Mouse (Mus musculus) intestine, postnatal 0 days (tissue): Measurements from ENCODE around the gene Desi1. TPM values are rescaled to one million over a fixed set of nuclear protein-coding genes. Genes with fewer than 3 reads are reported as not detected.
A peak's percentile ranks its signal among the peaks of the same experiment; 100 is the strongest.

Experiments used
- ATAC-seq: fragments of 200-750 bp; cut with Nextera tagmentation; 2 replicates; pipeline ENCODE4 v1.8.0; 2017; ENCODE audit warnings: mild to moderate bottlenecking, moderate TSS enrichment, moderate library complexity
- H3K27ac ChIP-seq: fragments of 300-500 bp; sonication (generic); 2 replicates; pipeline ENCODE4 v1.5.1; 2014; ENCODE audit warnings: mild to moderate bottlenecking, low read depth, low read length, moderate library complexity
- H3K27me3 ChIP-seq: fragments of 300-500 bp; sonication (generic); replicated peaks from 2 replicates; pipeline ENCODE4 v1.6.1; 2014; ENCODE audit warnings: low read length, mixed read lengths; ENCODE audit not compliant: control insufficient read depth, insufficient read depth
- H3K36me3 ChIP-seq: fragments of 300-500 bp; sonication (generic); 2 replicates; pipeline ENCODE4 v1.6.1; 2014; ENCODE audit warnings: mild to moderate bottlenecking, moderate library complexity; ENCODE audit not compliant: control insufficient read depth, insufficient read depth
- H3K4me1 ChIP-seq: fragments of 300-500 bp; sonication (generic); replicated peaks from 2 replicates; pipeline ENCODE4 v1.6.1; 2014; ENCODE audit warnings: antibody characterized with exemption, low read length, mixed read lengths; ENCODE audit not compliant: control insufficient read depth, insufficient read depth
- H3K4me2 ChIP-seq: fragments of 300-500 bp; sonication (generic); replicated peaks from 2 replicates; pipeline ENCODE4 v1.6.1; 2014; ENCODE audit warnings: low read depth, mild to moderate bottlenecking, moderate library complexity
- H3K4me3 ChIP-seq: fragments of 300-500 bp; sonication (generic); 2 replicates; pipeline ENCODE4 v1.5.1; 2014; ENCODE audit warnings: low read depth, low read length
- H3K9ac ChIP-seq: fragments of 300-500 bp; sonication (generic); 2 replicates; pipeline ENCODE4 v1.6.1; 2014; ENCODE audit warnings: mild to moderate bottlenecking, low read depth, low read length
- H3K9me3 ChIP-seq: fragments of 300-500 bp; sonication (generic); 2 replicates; pipeline ENCODE4 v1.6.1; 2016; ENCODE audit warnings: mixed run types; ENCODE audit not compliant: control insufficient read depth
- CTCF ChIP-seq: sonication (generic); IDR thresholded peaks from 2 replicates; pipeline ENCODE4 v1.5.1; 2016; ENCODE audit warnings: low read depth, mild to moderate bottlenecking, control low read depth, antibody characterized with exemption, moderate library complexity
- WGBS: fragments of 180-500 bp; shearing (Covaris S2); extraction: QIAGEN DNeasy Blood & Tissue Kit; methylation state at CpG from one replicate; pipeline ENCODE4 v1.1.7; 2014; 5-methylcytosine and 5-hydroxymethylcytosine counted together
- polyA plus RNA-seq: library from polyadenylated mRNA; unstranded; fragments of >200 nt; fragmentation: Nextera tagmentation; extraction: Ambion mirVana; gene quantifications from 2 replicates; pipeline ENCODE4 v1.2.1, GENCODE M21; 2015

The Desi1 gene
- polyA plus RNA-seq, 1 experiment from 2014 or later = 10.0 TPM

GRCm38 (mm10) chr15:81954716-81955115 lies 78.9 kb downstream of the Desi1 start:
- no peak for ATAC-seq
- H3K27me3 ChIP-seq = no peaks in the 10 kb centered on the region
- no peak overlapping the region for H3K4me2 ChIP-seq
- WGBS = 95% methylated on average over 6 of the region's 6 CpGs
- no peaks in the 10 kb centered on the region for H3K4me1 ChIP-seq
- peaks cover 12% of the 10 kb centered on the region; the same call in 1 of the 2 replicates for H3K36me3 ChIP-seq
- no peaks in the 10 kb centered on the region for H3K9me3 ChIP-seq
- H3K27ac ChIP-seq = no peak overlapping the region
- no peak for TF ChIP-seq CTCF
- H3K9ac ChIP-seq = no peak overlapping the region
- no peak overlapping the region for H3K4me3 ChIP-seq

DNA sequence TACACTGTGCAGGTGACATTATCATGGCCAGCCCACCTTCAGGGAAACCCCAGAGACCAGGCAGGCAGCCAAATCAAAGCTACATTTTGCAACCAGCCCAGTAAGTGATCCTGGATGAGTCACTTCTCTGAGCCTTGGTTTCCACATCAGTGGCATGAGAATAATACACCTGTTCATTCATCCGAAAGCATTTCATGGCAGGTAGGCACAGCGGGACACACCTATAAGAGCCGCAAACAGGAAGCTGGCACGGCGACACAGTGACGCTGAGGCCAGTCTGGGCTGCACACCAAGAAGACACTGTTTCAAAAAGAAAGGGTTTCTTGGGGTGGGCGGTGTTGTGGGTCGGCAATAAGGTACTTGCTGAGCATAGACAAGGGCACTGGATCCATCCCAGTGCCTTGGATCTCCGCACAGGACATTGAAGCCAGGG lies 79.5 kb downstream of the Desi1 start:
- H3K9ac ChIP-seq = no peak overlapping the region
- no peaks in the 10 kb centered on the region for H3K9me3 ChIP-seq
- no peak for TF ChIP-seq CTCF
- no peak overlapping the region for H3K4me2 ChIP-seq
- H3K36me3 ChIP-seq = peaks cover 12% of the 10 kb centered on the region; the same call in 1 of the 2 replicates
- ATAC-seq = no peak
- H3K27ac ChIP-seq = no peak overlapping the region
- no peaks in the 10 kb centered on the region for H3K4me1 ChIP-seq
- WGBS = 96% methylated on average over 9 of the region's 9 CpGs
- H3K27me3 ChIP-seq = no peaks in the 10 kb centered on the region
- no peak overlapping the region for H3K4me3 ChIP-seq

GRCm38 (mm10) chr15:81952310-81952709 lies 81.4 kb downstream of the Desi1 start:
- H3K27me3 ChIP-seq = no peaks in the 10 kb centered on the region
- H3K27ac ChIP-seq = no peak overlapping the region
- H3K36me3 ChIP-seq = peaks cover 12% of the 10 kb centered on the region; the same call in 1 of the 2 replicates
- no peak for TF ChIP-seq CTCF
- no peak overlapping the region for H3K4me2 ChIP-seq
- no peak for ATAC-seq
- no peak overlapping the region for H3K4me3 ChIP-seq
- WGBS = 95% methylated on average over 4 of the region's 4 CpGs
- H3K4me1 ChIP-seq = no peaks in the 10 kb centered on the region
- H3K9ac ChIP-seq = no peak overlapping the region
- no peaks in the 10 kb centered on the region for H3K9me3 ChIP-seq

DNA sequence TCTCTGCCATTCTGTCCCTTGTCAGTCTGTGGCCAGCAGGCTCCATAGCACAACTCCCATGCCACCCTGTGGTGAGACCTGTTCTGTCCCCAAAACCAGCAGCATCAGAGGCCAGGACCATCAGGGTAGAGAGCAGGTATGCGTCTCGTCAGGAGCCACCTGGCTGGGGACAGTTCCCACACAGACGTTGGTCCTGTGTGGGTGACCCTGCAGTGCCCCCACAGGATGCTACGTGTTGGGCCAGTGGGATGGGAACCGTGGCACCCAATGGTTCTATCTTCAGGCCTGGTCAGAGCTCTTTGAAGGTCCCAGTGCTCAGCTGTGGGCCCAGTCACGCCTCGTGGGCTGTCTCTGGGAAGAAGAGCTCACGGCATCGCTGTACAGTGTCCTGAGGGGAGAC lies 82.5 kb downstream of the Desi1 start:
- no peaks in the 10 kb centered on the region for H3K9me3 ChIP-seq
- H3K4me2 ChIP-seq = no peak overlapping the region
- 0 out of 2 replicates have a peak, but pooled peaks cover 12% of the 10 kb centered on the region for H3K36me3 ChIP-seq
- no peaks in the 10 kb centered on the region for H3K4me1 ChIP-seq
- WGBS = 86% methylated on average over 9 of the region's 9 CpGs
- no peak overlapping the region for H3K9ac ChIP-seq
- ATAC-seq = no peak
- H3K4me3 ChIP-seq = no peak overlapping the region
- H3K27ac ChIP-seq = no peak overlapping the region
- no peaks in the 10 kb centered on the region for H3K27me3 ChIP-seq
- TF ChIP-seq CTCF = 0 out of 2 replicates have a peak, but pooled peaks have one; percentile 2

GRCm38 (mm10) chr15:81950716-81951115 lies 82.9 kb downstream of the Desi1 start:
- WGBS = 85% methylated on average over 5 of the region's 5 CpGs
- Histone ChIP-seq H3K4me2 (no peak overlapping the region), H3K9me3 (no peaks in the 10 kb centered on the region), H3K4me1 (no peaks in the 10 kb centered on the region), H3K27ac (no peak overlapping the region), H3K27me3 (no peaks in the 10 kb centered on the region), H3K4me3 (no peak overlapping the region), H3K9ac (no peak overlapping the region), H3K36me3 (0 out of 2 replicates have a peak, but pooled peaks cover 12% of the 10 kb centered on the region)
- TF ChIP-seq CTCF = no peak
- ATAC-seq = no peak

- 64% methylated on average over 11 of the region's 11 CpGs for WGBS
- Histone ChIP-seq H3K4me2 (no peak overlapping the region), H3K9ac (no peak overlapping the region), H3K4me3 (no peak overlapping the region), H3K27me3 (no peaks in the 10 kb centered on the region), H3K9me3 (no peaks in the 10 kb centered on the region), H3K27ac (no peak overlapping the region), H3K36me3 (0 out of 2 replicates have a peak, but pooled peaks cover 8% of the 10 kb centered on the region), H3K4me1 (no peaks in the 10 kb centered on the region)
- peak; percentile 51 for ATAC-seq
- no peak for TF ChIP-seq CTCF
Observed at GRCm38 (mm10) chr15:81949476-81950131, 84.1 kb downstream of the Desi1 start.
